Mouse (Mus musculus): ENCODE results near the gene Zpld1.

The Zpld1 gene

GRCm38 (mm10) chr16:55297886-55298285 lies at the start of gene Zpld1:
TSS of gene Zpld1 (minus strand) at chr16:55297986.
- DNase-seq = no peak

DNA sequence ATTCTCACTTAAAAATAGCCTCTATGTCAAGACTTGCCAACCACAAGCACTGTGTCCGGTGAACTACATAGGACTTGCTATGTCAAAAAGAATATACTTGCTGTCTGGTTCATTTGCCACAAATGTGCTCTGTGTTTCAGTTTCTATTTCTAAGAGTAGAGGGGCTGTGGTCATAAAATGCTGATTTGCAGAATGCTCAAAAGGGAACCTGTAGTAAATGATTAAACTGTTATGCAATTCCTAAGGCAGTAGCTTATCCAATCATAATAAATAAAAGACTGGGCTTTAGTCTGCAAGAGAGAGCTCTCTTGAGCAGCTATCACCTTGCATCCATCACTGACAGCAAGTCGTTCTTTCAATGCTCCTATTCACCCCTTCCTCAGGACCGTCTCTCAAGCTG lies 47.9 kb upstream of the Zpld1 start:
- no peak for DNase-seq

- no peak for DNase-seq
Observed at GRCm38 (mm10) chr16:55321542-55322514, 24.0 kb upstream of the Zpld1 start.

DNA sequence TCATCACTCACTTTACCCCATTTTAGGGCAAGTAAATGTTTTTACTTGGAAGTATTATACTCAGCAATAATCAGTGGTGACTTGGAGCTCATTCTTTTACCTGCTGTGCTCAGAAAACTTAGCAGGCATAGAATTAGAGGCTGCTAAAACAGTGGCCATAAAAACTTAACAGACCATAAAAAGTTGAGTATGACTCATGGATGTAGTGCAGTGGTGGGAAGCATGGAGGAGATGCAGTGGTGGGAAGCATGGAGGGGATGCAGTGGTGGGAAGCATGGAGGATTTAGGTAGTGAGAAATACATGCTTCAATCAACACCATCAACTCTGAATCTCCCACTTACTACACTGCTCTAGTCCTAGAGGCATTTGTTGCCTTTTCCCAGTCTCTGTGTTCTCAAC lies 19.2 kb upstream of the Zpld1 start:
- DNase-seq = no peak

- no peak for DNase-seq
Observed at GRCm38 (mm10) chr16:55312106-55312505, 14.3 kb upstream of the Zpld1 start.

DNA sequence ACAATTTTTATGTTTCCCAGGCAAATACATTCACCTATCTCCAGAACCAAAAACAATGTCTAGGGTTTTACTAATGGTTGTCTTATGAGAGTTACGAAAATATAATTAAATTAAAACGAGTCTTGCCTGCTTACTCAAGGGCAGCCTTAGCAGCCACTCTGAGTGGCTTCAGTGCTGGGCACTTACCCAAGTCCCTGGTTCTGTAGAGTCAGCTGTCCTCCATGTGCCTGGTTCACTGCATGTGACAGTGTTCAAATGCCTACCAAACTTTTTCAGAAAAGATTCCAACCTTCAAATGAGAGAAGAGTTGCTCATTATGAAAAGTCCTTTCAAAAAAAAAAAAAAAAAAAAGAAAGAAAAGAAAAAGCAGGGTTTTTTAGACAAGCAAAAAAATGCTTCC lies 15.1 kb downstream of the Zpld1 start:
- DNase-seq = no peak

GRCm38 (mm10) chr16:55277447-55277846 lies 20.3 kb downstream of the Zpld1 start:
- DNase-seq = no peak

- no peak for DNase-seq
Observed at GRCm38 (mm10) chr16:55265281-55265680, 32.5 kb downstream of the Zpld1 start.

DNA sequence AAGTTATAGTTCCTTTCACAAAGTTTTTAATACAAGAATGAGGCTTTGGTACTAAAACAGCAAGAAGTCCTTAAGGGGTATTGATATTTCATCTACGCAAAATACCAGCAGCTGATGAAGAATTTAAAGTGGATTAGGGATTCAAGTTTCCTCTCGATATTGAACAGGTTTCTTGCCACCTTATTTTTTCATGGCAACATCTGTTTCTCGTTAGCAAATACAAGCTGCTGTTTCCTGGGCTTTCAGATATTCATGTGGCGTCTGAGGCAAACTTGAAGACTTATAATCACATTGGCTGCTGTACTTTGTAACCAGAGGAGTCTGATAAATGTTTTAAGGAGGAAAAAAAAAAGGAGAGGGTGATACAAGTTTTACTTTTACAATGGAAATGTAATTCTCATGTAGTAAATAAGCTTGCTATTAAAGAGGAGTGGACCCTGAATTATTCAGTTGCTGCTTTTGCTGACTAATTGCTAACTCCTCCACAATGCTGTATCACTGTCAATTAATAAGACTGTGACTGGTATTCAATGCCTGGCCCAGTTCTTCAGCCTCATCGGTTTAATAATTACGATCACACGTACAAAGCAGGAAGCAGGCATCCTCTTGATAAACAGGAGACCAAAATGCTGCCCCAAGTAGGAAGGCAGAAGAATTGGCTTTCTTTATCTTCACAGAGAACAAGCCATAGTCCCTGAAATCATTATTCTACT lies 36.8 kb downstream of the Zpld1 start:
- no peak for DNase-seq

DNA sequence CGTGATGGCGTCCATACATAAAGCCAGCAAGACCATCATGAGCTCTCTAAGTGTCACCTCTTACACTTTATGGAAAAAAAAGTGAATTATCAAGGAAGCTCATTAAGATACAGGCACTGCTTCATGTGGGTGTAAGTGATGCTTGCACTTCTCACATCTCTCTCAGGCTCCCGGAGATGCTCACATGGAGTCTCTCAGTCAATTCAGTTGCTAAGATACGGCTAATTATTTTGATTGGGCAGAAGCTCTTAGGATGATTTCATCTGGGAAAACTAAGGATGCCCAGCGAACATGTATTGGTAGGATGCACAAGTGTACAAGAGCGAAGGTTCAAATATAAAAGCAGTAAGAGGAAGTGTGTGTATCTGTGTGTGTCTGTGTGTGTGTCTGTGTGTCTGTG lies 38.1 kb downstream of the Zpld1 start:
- DNase-seq = no peak

- DNase-seq = no peak
Observed at GRCm38 (mm10) chr16:55240996-55241395, 56.8 kb downstream of the Zpld1 start.

GRCm38 (mm10) chr16:55228995-55229622 lies 68.7 kb downstream of the Zpld1 start:
- DNase-seq = no peak

- no peak for DNase-seq
Observed at GRCm38 (mm10) chr16:55203945-55204344, 93.8 kb downstream of the Zpld1 start.

DNA sequence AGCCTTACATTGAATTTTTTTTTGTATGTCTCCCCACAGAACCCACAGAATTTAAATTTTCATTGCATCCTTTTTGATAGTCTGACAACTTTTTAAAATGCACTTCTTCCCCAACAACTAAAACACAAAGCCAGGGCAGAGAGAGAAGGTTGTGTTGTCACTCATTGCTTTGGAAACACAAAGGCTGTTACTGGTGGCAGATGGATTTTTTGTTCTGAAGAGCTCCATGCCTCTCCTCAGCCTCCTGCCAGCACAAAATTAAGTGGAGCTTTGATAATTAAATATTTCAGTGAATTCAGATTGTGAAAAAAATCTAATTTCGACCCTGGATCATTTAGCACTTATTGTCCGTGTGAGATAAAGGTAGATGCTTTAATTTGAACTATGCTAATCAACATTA lies 107.4 kb downstream of the Zpld1 start:
- DNase-seq = no peak

DNA sequence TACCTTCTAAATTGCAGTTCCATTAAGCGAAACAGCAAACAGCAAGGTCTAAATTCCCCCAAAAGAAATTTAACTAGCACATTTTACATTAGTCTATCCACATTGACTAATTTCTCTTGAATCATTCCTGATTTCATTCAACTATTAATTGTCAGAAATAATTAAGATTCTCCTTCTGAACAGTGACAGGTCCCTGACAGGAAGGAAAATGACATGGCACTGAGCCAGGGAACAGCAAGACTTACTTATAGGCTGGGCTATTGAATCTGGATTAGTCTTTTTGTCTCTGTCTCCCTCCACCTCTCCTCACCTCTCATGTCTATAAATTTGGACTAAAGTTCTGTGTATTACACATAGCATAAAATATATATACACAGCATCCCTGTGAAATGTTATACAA lies 112.4 kb downstream of the Zpld1 start:
- DNase-seq = no peak
